Mouse (Mus musculus): ENCODE measurements around the gene Kcnmb4.

GRCm38 (mm10) chr10:116513254-116513635, 39.6 kb upstream of the Kcnmb4 start:
- TF ChIP-seq CTCF (IDR thresholded peaks at IDR 0.05; ENCODE audit: extremely low read depth, insufficient read depth, low read length) = no peak
- TF ChIP-seq POLR2A (IDR thresholded peaks at IDR 0.05; ENCODE audit: extremely low read depth, insufficient read depth, low read length) = no peak
